8 mouse cellular contexts compared by ENCODE assay signal in genomic region chr13:56208225-56209066, GRCm38 (mm10). TPM values are rescaled to one million over a fixed set of nuclear protein-coding genes. Genes with fewer than 3 reads are reported as not detected.
DNase-seq lines count a peak whose midpoint lies in the region; ATAC-seq lines count a peak whose summit lies in the region.

No protein-coding gene starts in this region.

- H3K4me1 ChIP-seq in liver, embryonic 12.5 days = no peaks in the 10 kb centered on the region
- H3K4me1 ChIP-seq in forebrain, embryonic 12.5 days = peaks cover 28% of the 10 kb centered on the region
- peaks cover 15% of the 10 kb centered on the region for H3K4me1 ChIP-seq in limb, embryonic 13.5 days
- H3K4me1 ChIP-seq in stomach, embryonic 15.5 days = peaks cover 6% of the 10 kb centered on the region

- DNase-seq in liver = no peak
- no peak for DNase-seq in left cerebral cortex, adult 9 months (ENCODE audit: low spot score in 2 of 2)
- no peak for DNase-seq in right cerebral cortex, postnatal 10 days (ENCODE audit: low spot score in 2 of 2)
- no peak for DNase-seq in yolk sac, embryonic 10.5 days (ENCODE audit: low spot score)

- WGBS in liver, embryonic 12.5 days (ENCODE audit: insufficient replicate concordance) = 9% methylated on average over 35 of the region's 35 CpGs
- WGBS in forebrain, embryonic 12.5 days = 1% methylated on average over 35 of the region's 35 CpGs
- WGBS in limb, embryonic 13.5 days = 5% methylated on average over 35 of the region's 35 CpGs
- WGBS in stomach, embryonic 15.5 days = 10% methylated on average over 35 of the region's 35 CpGs

- no peak overlapping the region for H3K4me3 ChIP-seq in liver, embryonic 12.5 days
- H3K4me3 ChIP-seq in forebrain, embryonic 12.5 days (replicated peaks) = no peak overlapping the region
- peak overlapping the region; percentile 28 for H3K4me3 ChIP-seq in limb, embryonic 13.5 days
- 0 out of 2 replicates have a peak overlapping the region, but pooled peaks have one; percentile 6 for H3K4me3 ChIP-seq in stomach, embryonic 15.5 days (replicated peaks)

- H3K36me3 ChIP-seq in liver, embryonic 12.5 days = no peaks in the 10 kb centered on the region
- no peaks in the 10 kb centered on the region for H3K36me3 ChIP-seq in forebrain, embryonic 12.5 days (replicated peaks)
- no peaks in the 10 kb centered on the region for H3K36me3 ChIP-seq in limb, embryonic 13.5 days
- no peaks in the 10 kb centered on the region for H3K36me3 ChIP-seq in stomach, embryonic 15.5 days

- H3K9me3 ChIP-seq in liver, embryonic 12.5 days (replicated peaks) = no peaks in the 10 kb centered on the region
- H3K9me3 ChIP-seq in forebrain, embryonic 12.5 days = peaks cover 7% of the 10 kb centered on the region; the same call in 1 of the 2 replicates
- no peaks in the 10 kb centered on the region for H3K9me3 ChIP-seq in limb, embryonic 13.5 days
- H3K9me3 ChIP-seq in stomach, embryonic 15.5 days = no peaks in the 10 kb centered on the region

- H3K4me2 ChIP-seq in liver, embryonic 12.5 days = peak overlapping the region; percentile 12
- peak overlapping the region; percentile 45 for H3K4me2 ChIP-seq in forebrain, embryonic 12.5 days
- H3K4me2 ChIP-seq in limb, embryonic 13.5 days (replicated peaks) = peak overlapping the region; percentile 62
- peak overlapping the region; percentile 49 for H3K4me2 ChIP-seq in stomach, embryonic 15.5 days

- ATAC-seq in liver, embryonic 12.5 days = no peak
- peak; percentile 93 for ATAC-seq in forebrain, embryonic 12.5 days (ENCODE audit: low FRiP score)
- no peak for ATAC-seq in limb, embryonic 13.5 days (ENCODE audit: low FRiP score, low read depth)
- ATAC-seq in stomach, embryonic 15.5 days (ENCODE audit: insufficient read depth, low FRiP score, low read depth) = peak; percentile 65; the same call in 1 of the 2 replicates

- no peak overlapping the region for H3K27ac ChIP-seq in liver, embryonic 12.5 days
- peak overlapping the region; percentile 92 for H3K27ac ChIP-seq in forebrain, embryonic 12.5 days
- H3K27ac ChIP-seq in limb, embryonic 13.5 days = no peak overlapping the region
- peak overlapping the region; percentile 31; the same call in 1 of the 2 replicates for H3K27ac ChIP-seq in stomach, embryonic 15.5 days

- H3K27me3 ChIP-seq in liver, embryonic 12.5 days (replicated peaks) = peaks cover 26% of the 10 kb centered on the region
- H3K27me3 ChIP-seq in forebrain, embryonic 12.5 days = peaks cover 69% of the 10 kb centered on the region
- H3K27me3 ChIP-seq in limb, embryonic 13.5 days = peaks cover 11% of the 10 kb centered on the region
- H3K27me3 ChIP-seq in stomach, embryonic 15.5 days (replicated peaks) = peaks cover 7% of the 10 kb centered on the region; the same call in 1 of the 2 replicates

- no peak overlapping the region for H3K9ac ChIP-seq in liver, embryonic 12.5 days
- no peak overlapping the region for H3K9ac ChIP-seq in forebrain, embryonic 12.5 days
- peak overlapping the region; percentile 54 for H3K9ac ChIP-seq in limb, embryonic 13.5 days
- no peak overlapping the region for H3K9ac ChIP-seq in stomach, embryonic 15.5 days

RNA-seq across cellular contexts. Expression of gene Tifab, which starts 29.8 kb away (rescaled TPM):
- polyA plus RNA-seq in liver, embryonic 12.5 days (2016; fragmentation: Nextera tagmentation; extraction: Ambion mirVana) = 4.7 and 5.0 TPM in 2 replicates
- 0.64 and 0.77 TPM in 2 replicates for polyA plus RNA-seq in forebrain, embryonic 12.5 days (2016; fragmentation: Nextera tagmentation; extraction: Ambion mirVana)
- polyA plus RNA-seq in limb, embryonic 13.5 days (2015; fragmentation: Nextera tagmentation; extraction: Ambion mirVana) = 1.5 and 1.7 TPM in 2 replicates
- polyA plus RNA-seq in stomach, embryonic 15.5 days (2015; fragmentation: Nextera tagmentation; extraction: Ambion mirVana) = 4.0 and 5.0 TPM in 2 replicates

RNA-seq across cellular contexts. Expression of gene Neurog1, which starts 43.5 kb away (rescaled TPM):
- polyA plus RNA-seq in liver, embryonic 12.5 days (2016; fragmentation: Nextera tagmentation; extraction: Ambion mirVana) = not detected in 2 replicates
- 16.2 and 19.5 TPM in 2 replicates for polyA plus RNA-seq in forebrain, embryonic 12.5 days (2016; fragmentation: Nextera tagmentation; extraction: Ambion mirVana)
- polyA plus RNA-seq in limb, embryonic 13.5 days (2015; fragmentation: Nextera tagmentation; extraction: Ambion mirVana) = not detected in 2 replicates
- polyA plus RNA-seq in stomach, embryonic 15.5 days (2015; fragmentation: Nextera tagmentation; extraction: Ambion mirVana) = not detected in 2 replicates

Comparison
In these comparisons a context has a peak if more than half of its experiments do, and no peak if none do; other contexts are left out.
1. ATAC-seq: peak in forebrain, embryonic 12.5 days (single experiment) and stomach, embryonic 15.5 days (single experiment); none in liver, embryonic 12.5 days (single experiment) and limb, embryonic 13.5 days (single experiment).
2. H3K27ac ChIP-seq: peak in forebrain, embryonic 12.5 days (single experiment) and stomach, embryonic 15.5 days (single experiment); none in liver, embryonic 12.5 days (single experiment) and limb, embryonic 13.5 days (single experiment).
3. H3K4me2 ChIP-seq: peak in every context shown above with its lines; median percentile 62 in limb, embryonic 13.5 days; 49 in stomach, embryonic 15.5 days; 45 in forebrain, embryonic 12.5 days; 12 in liver, embryonic 12.5 days.
4. H3K4me3 ChIP-seq: peak in limb, embryonic 13.5 days (single experiment) and stomach, embryonic 15.5 days (single experiment); none in liver, embryonic 12.5 days (single experiment) and forebrain, embryonic 12.5 days (single experiment).
5. RNA of gene Neurog1, which starts 43.5 kb away (polyA plus RNA-seq): 16.2 to 19.5 TPM in forebrain, embryonic 12.5 days; not detected in stomach, embryonic 15.5 days, not detected in liver, embryonic 12.5 days and not detected in limb, embryonic 13.5 days; every median in the first group is over 10 times any median in the second.